Mouse (Mus musculus): ENCODE data around the gene Grm8. TPM values are rescaled to one million over a fixed set of nuclear protein-coding genes. Genes with fewer than 3 reads are reported as not detected.

Gene Grm8
- total RNA-seq (2023): not detected in 2 replicates

DNA sequence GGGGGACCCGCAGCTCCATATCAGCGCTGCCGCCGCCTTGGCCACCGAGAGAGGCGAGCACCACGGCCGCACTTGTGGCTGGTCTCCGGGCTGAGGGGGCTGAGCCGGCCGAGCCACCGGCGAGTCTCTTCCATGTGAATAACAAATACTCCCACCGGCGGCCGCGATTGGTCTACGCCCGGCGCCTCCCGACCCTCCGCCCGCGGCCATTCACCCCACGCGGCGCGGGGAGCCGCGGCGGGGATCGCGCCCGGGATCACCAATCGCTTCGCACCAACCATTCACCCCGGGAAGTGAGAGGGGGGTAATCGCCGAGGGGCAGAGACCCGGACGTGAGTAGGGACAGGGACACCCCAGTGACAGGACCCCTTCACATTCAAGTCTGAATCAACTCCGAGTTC, at the start of gene Grm8:
TSS of gene Grm8 (minus strand) at position 178 of the 401 bp plus-strand sequence.

Measured in neutrophil, adult 65 days (primary cell).